Mouse (Mus musculus) thymus, postnatal 36 days (tissue): ENCODE data around the gene Herpud2.
"Not testable (repeated sequence)": the region's sequence is repeated elsewhere in the genome, so short reads cannot be mapped to it uniquely, and the experiment has no call there.

Experiments used
- DNase-seq, 2 experiments: peaks; one replicate each; pipeline ENCODE4 v3.0.0; 2022; ENCODE audit warnings: mixed read lengths in 2 of 2

Gene Herpud2

GRCm38 (mm10) chr9:25143950-25144349 is 7.7 kb downstream of the Herpud2 start:
- no peak for DNase-seq

- DNase-seq, result no peak
These were observed 8.6 kb downstream of the Herpud2 start for GRCm38 (mm10) chr9:25142988-25143387.

GRCm38 (mm10) chr9:25142041-25142440 is 9.6 kb downstream of the Herpud2 start:
- DNase-seq, result no peak

- DNase-seq, result no peak
These were observed 11.3 kb downstream of the Herpud2 start for GRCm38 (mm10) chr9:25140330-25140729.

GRCm38 (mm10) chr9:25138900-25139299 is 12.7 kb downstream of the Herpud2 start:
- no peak for DNase-seq

DNA sequence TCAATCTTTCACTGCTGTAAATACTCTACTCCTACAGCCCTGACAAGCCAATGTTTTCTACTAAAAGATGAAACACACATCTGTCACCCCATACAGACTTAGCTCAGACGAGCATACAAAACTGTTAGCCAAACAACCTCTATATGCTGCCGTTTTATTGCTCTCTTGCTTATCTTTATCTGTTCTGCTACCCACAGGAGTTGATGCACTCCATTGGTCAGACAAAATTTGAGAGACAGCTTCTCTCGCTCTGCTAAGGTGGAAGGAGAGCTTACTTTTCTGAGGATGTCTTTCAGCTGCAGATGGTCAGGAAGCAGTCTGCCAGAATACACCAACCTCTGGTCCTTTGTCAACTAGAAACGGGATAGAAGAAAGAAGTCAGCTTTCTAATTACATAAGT is 18.7 kb downstream of the Herpud2 start:
- no peak for DNase-seq

DNA sequence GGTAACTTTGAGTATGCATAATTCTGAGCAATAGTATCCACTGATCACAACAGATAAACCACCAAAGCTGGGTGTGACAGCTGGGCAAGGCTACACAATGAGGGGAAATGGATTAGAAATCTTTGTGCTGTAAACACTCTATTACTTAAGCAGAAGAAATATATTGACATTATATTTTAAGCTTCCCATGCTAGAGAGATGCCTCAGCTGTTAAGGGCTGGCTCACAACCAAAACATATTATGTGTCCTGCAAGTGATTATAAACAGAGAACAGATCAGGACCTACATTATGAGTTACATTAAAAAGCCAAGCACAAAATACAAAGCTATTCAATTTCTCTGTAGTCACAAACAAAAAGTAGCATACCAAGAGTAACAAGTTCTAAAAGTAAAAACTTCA is 19.4 kb downstream of the Herpud2 start:
- no peak for DNase-seq

DNA sequence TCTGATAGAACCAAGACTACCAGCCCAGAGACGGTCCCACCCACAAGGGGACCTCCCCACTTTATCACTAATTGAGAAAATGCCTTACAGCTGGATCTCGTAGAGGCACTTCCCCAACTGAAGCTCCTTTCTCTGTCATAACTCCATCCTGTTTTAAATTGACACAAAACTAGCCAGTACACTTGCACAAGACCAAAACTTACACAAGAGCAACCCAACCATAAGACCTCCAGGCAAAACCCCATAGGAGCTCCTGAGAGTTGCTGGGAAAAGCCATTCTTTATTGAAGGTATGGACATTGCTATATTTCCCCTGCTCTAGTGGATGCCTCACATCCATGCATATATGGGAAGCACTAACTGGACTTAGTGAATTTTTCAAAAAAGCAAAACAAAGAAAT is 27.6 kb downstream of the Herpud2 start:
- no peak for DNase-seq

DNA sequence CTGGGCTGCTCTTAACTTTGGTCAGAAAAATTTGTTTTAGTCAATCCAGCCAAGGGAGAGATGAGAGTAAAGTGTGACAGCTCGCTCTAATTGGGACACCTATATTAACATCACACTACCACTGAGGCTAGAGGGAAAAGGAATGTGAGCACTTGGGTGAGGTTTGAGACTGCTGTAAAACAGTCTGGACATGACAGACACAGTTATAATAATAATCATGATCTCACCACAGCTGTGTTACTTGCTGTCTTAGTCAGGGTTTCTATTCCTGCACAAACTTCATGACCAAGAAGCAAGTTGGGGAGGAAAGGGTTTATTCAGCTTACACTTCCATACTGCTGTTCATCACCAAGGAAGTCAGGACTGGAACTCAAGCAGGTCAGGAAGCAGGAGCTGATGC is 28.0 kb downstream of the Herpud2 start:
- DNase-seq, result not testable (repeated sequence)

DNA sequence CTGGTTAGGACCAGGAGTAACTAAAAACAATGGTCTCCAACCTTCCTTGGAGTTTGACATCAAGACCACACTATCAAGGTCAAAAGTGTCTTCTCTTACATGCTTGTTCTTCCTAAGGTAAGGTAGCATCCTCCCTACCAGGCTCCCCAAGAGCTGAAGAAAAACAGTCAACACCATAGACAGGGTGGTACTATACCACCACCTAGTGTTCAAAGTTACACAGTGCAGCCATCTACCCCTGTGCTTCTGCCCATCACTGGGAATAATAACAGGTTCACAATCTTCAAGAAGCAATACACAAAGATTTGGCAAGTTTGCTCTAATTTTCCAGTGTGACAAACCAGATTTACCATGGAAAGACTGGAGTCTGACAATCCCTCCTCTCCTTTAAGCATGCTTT is 47.0 kb downstream of the Herpud2 start:
- DNase-seq, result peak; percentile 8 to 15

GRCm38 (mm10) chr9:25102881-25103280 is 48.7 kb downstream of the Herpud2 start:
- DNase-seq, result no peak

DNA sequence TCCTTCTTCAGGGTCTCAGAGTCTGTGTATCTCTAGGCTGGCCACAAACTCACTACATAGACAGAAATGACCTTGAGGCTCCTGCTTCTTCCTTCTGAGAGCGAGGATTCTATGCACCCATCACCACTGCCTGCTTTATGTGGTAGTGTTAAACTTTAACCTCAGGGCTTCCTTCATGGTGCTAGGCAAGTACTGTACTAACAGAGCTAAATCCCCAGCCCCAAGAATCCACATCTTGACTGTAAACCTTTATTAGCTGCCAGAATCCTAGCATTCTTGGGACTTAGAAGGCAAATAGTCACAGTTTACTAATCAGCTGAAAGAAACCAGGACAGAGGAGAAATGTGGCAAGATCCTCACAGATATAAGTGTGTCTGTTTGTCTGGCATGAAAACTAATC is 60.8 kb downstream of the Herpud2 start:
- DNase-seq, result no peak

DNA sequence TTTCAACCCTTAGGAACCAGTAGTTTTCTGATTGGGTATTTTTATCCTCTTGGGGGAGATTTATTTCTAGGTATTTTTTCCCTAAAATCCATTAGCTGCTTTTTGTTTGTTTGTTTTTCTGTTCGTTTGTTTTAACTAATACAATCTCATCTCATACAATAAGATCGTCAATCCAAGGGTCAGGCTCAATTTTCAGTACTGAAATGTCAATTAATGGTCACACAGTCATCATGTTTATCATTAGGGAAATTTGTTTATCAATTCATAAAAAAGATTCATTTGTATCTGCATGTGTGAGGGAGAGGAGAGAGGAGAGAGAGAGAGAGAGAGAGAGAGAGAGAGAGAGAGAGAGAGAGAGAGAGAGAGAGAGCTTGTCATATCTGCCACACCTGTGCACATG is 62.5 kb downstream of the Herpud2 start, which contains the start of gene Gm10181:
Gene Gm10181 (plus strand): TSS at position 301 of the 400 bp plus-strand sequence.
- DNase-seq, result no peak

- DNase-seq, result no peak
These were observed 75.1 kb downstream of the Herpud2 start for GRCm38 (mm10) chr9:25076505-25076904.

- DNase-seq, result no peak
These were observed 75.6 kb downstream of the Herpud2 start for GRCm38 (mm10) chr9:25075977-25076376.

GRCm38 (mm10) chr9:25072666-25073065 is 79.0 kb downstream of the Herpud2 start:
- DNase-seq, result no peak

DNA sequence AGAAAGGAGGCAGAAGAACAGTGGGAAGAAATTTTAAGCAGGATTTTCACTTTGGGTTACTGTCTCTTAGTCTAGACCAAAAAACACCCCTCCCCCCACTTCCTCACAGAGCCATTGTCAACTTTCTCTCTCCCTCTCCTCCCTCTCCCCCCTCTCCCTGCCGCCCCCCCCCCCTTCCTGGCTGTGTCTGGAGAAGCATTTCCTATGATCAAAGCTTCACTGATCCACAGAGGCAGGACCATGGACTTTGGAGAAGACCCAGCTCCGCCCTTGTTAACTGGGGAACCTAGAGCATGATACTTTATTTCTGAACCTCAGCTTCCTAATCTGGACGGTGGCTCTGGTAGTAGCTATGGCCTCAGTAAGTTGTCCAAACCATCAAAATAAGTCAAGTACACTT is 92.9 kb downstream of the Herpud2 start:
- DNase-seq, result no peak
